Mouse (Mus musculus) limb, embryonic 14.5 days (tissue): ENCODE measurements around the gene Gm9803. TPM values are rescaled to one million over a fixed set of nuclear protein-coding genes. Genes with fewer than 3 reads are reported as not detected.

Experiments
- ATAC-seq: fragments of 200-750 bp; cut with Nextera tagmentation; 2 replicates; pipeline ENCODE4 v1.8.0; 2017; ENCODE audit warnings: low read depth, moderate number of reproducible peaks, moderate TSS enrichment; ENCODE audit not compliant: low FRiP score
- DNase-seq: peaks from one replicate; pipeline ENCODE4 v3.0.0-alpha.2; 2015; ENCODE audit warnings: low spot score
- H3K27ac ChIP-seq: fragments of 300-500 bp; sonication (generic); replicated peaks from 2 replicates; pipeline ENCODE4 v1.5.1; 2014; ENCODE audit warnings: low read depth, mild to moderate bottlenecking, low read length, moderate library complexity, mixed read lengths
- H3K27me3 ChIP-seq: fragments of 300-500 bp; sonication (generic); 2 replicates; pipeline ENCODE4 v1.6.1; 2014; ENCODE audit warnings: low read length, mixed read lengths; ENCODE audit not compliant: control insufficient read depth, insufficient read depth
- H3K36me3 ChIP-seq: fragments of 300-500 bp; sonication (generic); 2 replicates; pipeline ENCODE4 v1.6.1; 2014; ENCODE audit warnings: mild to moderate bottlenecking, low read length, moderate library complexity, mixed read lengths; ENCODE audit not compliant: control insufficient read depth, insufficient read depth
- H3K4me1 ChIP-seq: fragments of 300-500 bp; sonication (generic); 2 replicates; pipeline ENCODE4 v1.6.1; 2014; ENCODE audit warnings: antibody characterized with exemption, low read length, mixed read lengths; ENCODE audit not compliant: control insufficient read depth, insufficient read depth
- H3K4me2 ChIP-seq: fragments of 300-500 bp; sonication (generic); replicated peaks from 2 replicates; pipeline ENCODE4 v1.6.1; 2014; ENCODE audit warnings: low read depth, mild to moderate bottlenecking, low read length, moderate library complexity; ENCODE audit not compliant: severe bottlenecking
- H3K4me3 ChIP-seq: fragments of 300-500 bp; sonication (generic); replicated peaks from 2 replicates; pipeline ENCODE4 v1.5.1; 2014; ENCODE audit warnings: low read length
- H3K9ac ChIP-seq: fragments of 300-500 bp; sonication (generic); 2 replicates; pipeline ENCODE4 v1.6.1; 2014; ENCODE audit warnings: mild to moderate bottlenecking, low read depth, low read length, moderate library complexity; ENCODE audit not compliant: severe bottlenecking
- H3K9me3 ChIP-seq: fragments of 300-500 bp; sonication (generic); 2 replicates; pipeline ENCODE4 v1.6.1; 2016; ENCODE audit warnings: low read length; ENCODE audit not compliant: control insufficient read depth
- POLR2A ChIP-seq: fragments of 200-500 bp; IDR thresholded peaks from 2 replicates; pipeline ENCODE4 v1.8.0; 2012; ENCODE audit warnings: inconsistent platforms, mild to moderate bottlenecking, moderate library complexity, borderline replicate concordance; ENCODE audit not compliant: insufficient read depth, insufficient read length; ENCODE audit errors: extremely low read depth
- WGBS: fragments of 180-500 bp; shearing (Covaris S2); extraction: QIAGEN DNeasy Blood & Tissue Kit; methylation state at CpG from one replicate; pipeline ENCODE4 v1.1.7; 2014; 5-methylcytosine and 5-hydroxymethylcytosine counted together
- polyA plus RNA-seq, 2 experiments: library from polyadenylated mRNA; depleted of rRNA in 1 of 2; stranded (reverse) in 1 of 2; unstranded in 1 of 2; fragments of >200 nt; fragmentation: Nextera tagmentation in 1 of 2; extraction: Ambion mirVana in 1 of 2; gene quantifications; 2 replicates each; pipeline versions ENCODE4 v1.2.1 to v1.2.3; 2012 to 2014

The Gm9803 gene
- polyA plus RNA-seq, 2 experiments = 4.6 to 12.7 TPM

GRCm38 (mm10) chr10:43485751-43486268 lies 38.1 kb upstream of the Gm9803 start:
- no peaks in the 10 kb centered on the region for H3K36me3 ChIP-seq

GRCm38 (mm10) chr10:43487441-43488010 lies 36.4 kb upstream of the Gm9803 start:
- Histone ChIP-seq H3K4me2 (no peak overlapping the region), H3K4me3 (no peak overlapping the region), H3K9me3 (no peaks in the 10 kb centered on the region), H3K27ac (no peak overlapping the region), H3K27me3 (no peaks in the 10 kb centered on the region), H3K9ac (no peak overlapping the region), H3K36me3 (no peaks in the 10 kb centered on the region), H3K4me1 (peaks cover 28% of the 10 kb centered on the region)
- no peak for ATAC-seq
- no peak for TF ChIP-seq POLR2A
- no peak for DNase-seq
- WGBS = 41% methylated on average over 3 of the region's 3 CpGs

More at GRCm38 (mm10) chr10:43485751-43486268, 38.1 kb upstream of the Gm9803 start:
- no peaks in the 10 kb centered on the region for H3K27me3 ChIP-seq
- TF ChIP-seq POLR2A = no peak
- ATAC-seq = no peak
- no peak overlapping the region for H3K9ac ChIP-seq
- no peak overlapping the region for H3K4me3 ChIP-seq
- H3K27ac ChIP-seq = no peak overlapping the region
- no peak overlapping the region for H3K4me2 ChIP-seq
- H3K9me3 ChIP-seq = no peaks in the 10 kb centered on the region
- WGBS = 72% methylated on average over 6 of the region's 6 CpGs
- no peak for DNase-seq
- H3K4me1 ChIP-seq = peaks cover 37% of the 10 kb centered on the region

GRCm38 (mm10) chr10:43488258-43488657 lies 35.6 kb upstream of the Gm9803 start:
- H3K27me3 ChIP-seq = no peaks in the 10 kb centered on the region
- peaks cover 23% of the 10 kb centered on the region for H3K4me1 ChIP-seq
- H3K9me3 ChIP-seq = no peaks in the 10 kb centered on the region
- no peak overlapping the region for H3K4me3 ChIP-seq
- H3K27ac ChIP-seq = no peak overlapping the region
- no peaks in the 10 kb centered on the region for H3K36me3 ChIP-seq
- no peak for ATAC-seq
- TF ChIP-seq POLR2A = no peak
- 64% methylated on average over 4 of the region's 4 CpGs for WGBS
- no peak for DNase-seq
- H3K9ac ChIP-seq = no peak overlapping the region
- no peak overlapping the region for H3K4me2 ChIP-seq

- Histone ChIP-seq H3K27me3 (no peaks in the 10 kb centered on the region), H3K36me3 (peaks cover 6% of the 10 kb centered on the region; the same call in 1 of the 2 replicates), H3K27ac (no peak overlapping the region), H3K4me2 (no peak overlapping the region), H3K9ac (no peak overlapping the region), H3K9me3 (no peaks in the 10 kb centered on the region), H3K4me1 (peaks cover 18% of the 10 kb centered on the region), H3K4me3 (no peak overlapping the region)
- no peak for TF ChIP-seq POLR2A
- no peak for DNase-seq
- ATAC-seq = no peak
- WGBS = 79% methylated on average over 7 of the region's 7 CpGs
These were observed 34.7 kb upstream of the Gm9803 start for GRCm38 (mm10) chr10:43489139-43489538.

GRCm38 (mm10) chr10:43489550-43489949 lies 34.3 kb upstream of the Gm9803 start:
- ATAC-seq (no peak), DNase-seq (no peak)
- no peak overlapping the region for H3K4me2 ChIP-seq
- TF ChIP-seq POLR2A = no peak
- H3K27ac ChIP-seq = no peak overlapping the region
- H3K36me3 ChIP-seq = peaks cover 9% of the 10 kb centered on the region; the same call in 1 of the 2 replicates
- WGBS = 20% methylated on average over 6 of the region's 6 CpGs
- no peaks in the 10 kb centered on the region for H3K27me3 ChIP-seq
- H3K4me1 ChIP-seq = peaks cover 18% of the 10 kb centered on the region
- no peak overlapping the region for H3K9ac ChIP-seq
- no peaks in the 10 kb centered on the region for H3K9me3 ChIP-seq
- H3K4me3 ChIP-seq = no peak overlapping the region
